Mouse (Mus musculus): Measurements from ENCODE around the gene Rag1. TPM values are rescaled to one million over a fixed set of nuclear protein-coding genes. Genes with fewer than 3 reads are reported as not detected.

Gene Rag1
- not detected for total RNA-seq (2021)
- long read RNA-seq, experiment 1 = 0 reads
- long read RNA-seq, experiment 2 = 0 reads

GRCm38 (mm10) chr2:101649114-101649671 lies at the start of gene Rag1, which contains the start of gene B230118H07Rik:
TSS of gene Rag1 (minus strand) at chr2:101649501.
TSS of gene B230118H07Rik (minus strand) at chr2:101649532.
- DNase-seq = no peak

GRCm38 (mm10) chr2:101695584-101695983 lies 46.3 kb upstream of the Rag1 start:
- DNase-seq = no peak

GRCm38 (mm10) chr2:101693577-101694215 lies 44.4 kb upstream of the Rag1 start:
- DNase-seq = peak in 1 of 2 experiments; percentile 23

GRCm38 (mm10) chr2:101693043-101693442 lies 43.7 kb upstream of the Rag1 start:
- DNase-seq = no peak

DNA sequence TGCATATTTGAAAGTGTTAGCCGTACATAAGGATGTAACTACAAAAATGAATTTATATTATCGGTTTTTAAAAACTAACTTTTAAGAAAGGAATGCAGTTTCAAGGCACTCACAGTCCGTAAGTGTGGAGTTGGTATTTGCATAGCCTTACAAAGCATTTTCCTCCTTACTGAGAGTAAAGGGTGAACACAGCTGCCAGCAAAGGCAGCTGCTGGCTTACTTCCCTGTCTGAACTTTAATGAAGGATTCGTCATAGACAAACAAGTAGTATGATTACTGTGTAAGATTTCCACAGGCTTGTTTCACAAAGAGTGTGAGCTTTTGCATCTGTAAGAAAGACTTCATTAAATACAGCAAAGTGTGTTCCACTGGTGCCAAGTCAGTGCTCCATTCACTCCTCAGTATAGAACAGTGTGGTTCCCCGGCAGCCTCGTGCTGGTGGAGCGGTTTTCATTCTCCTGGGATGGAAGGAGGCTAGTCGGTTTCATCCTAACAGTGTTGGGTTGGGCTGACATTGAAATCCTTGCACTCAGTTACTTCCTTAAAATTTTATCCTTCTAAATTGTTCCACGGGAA lies 41.0 kb upstream of the Rag1 start:
- DNase-seq = no peak

- no peak for DNase-seq
Measured at GRCm38 (mm10) chr2:101688011-101688410, 38.7 kb upstream of the Rag1 start.

DNA sequence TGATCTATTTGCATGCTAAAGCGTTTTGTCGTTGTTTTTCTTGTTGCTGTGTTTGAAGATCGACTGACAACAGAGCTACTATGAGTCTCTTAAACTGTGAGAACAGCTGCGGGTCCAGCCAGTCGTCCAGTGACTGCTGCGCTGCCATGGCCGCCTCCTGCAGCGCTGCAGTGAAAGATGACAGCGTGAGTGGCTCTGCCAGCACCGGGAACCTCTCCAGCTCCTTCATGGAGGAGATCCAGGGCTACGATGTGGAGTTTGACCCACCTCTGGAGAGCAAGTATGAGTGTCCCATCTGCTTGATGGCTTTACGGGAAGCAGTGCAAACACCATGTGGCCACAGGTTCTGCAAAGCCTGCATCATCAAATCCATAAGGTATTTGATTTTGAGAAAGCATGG lies 35.1 kb upstream of the Rag1 start:
- peak in 1 of 2 experiments; percentile 16 for DNase-seq

DNA sequence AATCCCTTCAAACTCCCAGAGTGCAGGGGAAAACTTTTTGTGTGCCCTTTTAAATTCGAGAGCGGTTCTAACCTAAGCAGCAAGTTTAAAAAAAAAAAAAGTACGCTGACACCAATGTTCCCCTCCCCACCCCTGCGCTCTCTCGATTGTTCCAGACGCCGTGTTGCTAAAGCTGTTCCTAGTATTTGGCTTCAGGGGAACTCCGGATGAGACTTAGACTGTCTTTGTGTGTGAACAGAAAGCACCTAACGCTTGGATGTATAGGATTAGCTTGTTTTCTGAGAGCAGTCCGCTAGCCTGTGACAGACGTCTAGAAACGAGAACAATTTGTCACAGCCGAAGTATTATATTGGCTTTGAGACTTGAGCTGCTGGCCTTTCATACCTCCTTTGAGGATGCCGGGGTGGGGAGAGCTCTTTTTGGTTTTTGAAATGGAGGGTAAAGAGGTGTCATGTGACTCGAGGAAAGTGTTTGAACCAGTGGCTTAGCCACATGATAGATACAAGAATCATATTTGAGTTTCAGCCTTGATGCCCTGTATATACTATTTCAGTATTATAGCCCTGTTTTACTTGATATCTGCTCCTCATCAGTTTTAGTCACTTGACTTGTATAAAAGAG lies 30.0 kb upstream of the Rag1 start:
- DNase-seq = peak in 1 of 2 experiments; percentile 35

DNA sequence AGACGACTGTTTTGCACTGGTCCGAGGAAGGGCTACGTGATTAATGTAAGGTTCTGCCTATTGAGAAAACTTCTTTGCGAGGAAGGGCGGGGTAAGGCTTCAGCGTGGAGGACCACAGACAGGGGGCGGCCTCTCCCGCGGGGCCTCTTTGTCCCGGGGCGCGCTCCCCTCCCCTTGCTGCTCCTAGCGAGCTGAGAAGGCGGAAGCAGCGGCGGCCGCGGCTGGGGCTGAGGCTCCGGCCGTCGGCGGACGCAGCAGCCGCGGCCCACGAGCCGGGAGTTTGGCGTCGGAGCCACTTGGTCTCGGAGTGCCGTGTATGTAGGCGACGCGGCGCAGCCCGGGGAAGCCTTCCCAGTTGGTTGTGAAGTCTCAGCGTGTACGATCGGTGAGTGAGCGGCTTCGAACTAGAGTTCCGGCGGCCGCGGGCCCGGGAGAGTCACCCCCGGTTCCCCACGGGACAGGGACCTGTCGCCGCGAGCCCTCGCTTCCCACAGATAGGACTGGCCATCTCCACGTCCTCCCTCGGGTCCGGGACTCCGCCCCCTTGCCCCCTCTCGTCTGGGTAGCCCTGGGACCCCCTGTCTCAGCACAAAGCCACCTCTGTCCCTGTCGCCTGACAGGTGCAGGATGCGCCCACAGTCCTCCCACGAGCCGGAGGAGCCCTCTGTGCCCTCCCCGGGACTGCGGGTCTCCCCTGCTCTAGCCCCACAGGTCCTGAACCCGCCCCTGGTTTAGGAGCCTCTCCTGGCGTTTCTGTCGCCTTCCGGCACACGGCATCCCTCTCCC lies 29.1 kb upstream of the Rag1 start, which contains the start of gene Traf6:
TSS of gene Traf6 (plus strand) at position 194 of the 786 bp plus-strand sequence.
- peak; percentile 93 to 96 for DNase-seq

DNA sequence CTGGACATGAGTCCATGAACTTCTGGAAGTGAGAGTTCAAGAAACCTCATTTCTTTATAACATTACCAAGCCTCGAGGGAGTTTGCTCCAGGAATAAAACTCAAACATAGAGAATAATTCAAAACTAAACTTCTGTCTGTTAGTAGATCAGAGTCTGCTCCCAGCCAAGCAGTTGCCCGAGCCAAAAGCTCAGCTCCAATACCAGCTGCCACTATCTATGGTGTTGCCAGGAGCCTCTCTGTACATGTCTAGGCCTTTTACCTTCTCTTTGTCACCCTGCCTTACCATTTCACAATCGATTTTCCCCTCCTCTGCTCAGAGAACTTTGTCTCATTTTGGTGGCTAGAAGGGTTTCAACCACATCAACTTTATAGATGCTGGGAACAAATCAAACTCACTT lies 24.2 kb upstream of the Rag1 start:
- no peak for DNase-seq

- no peak for DNase-seq
Measured at GRCm38 (mm10) chr2:101668751-101669150, 19.4 kb upstream of the Rag1 start.

DNA sequence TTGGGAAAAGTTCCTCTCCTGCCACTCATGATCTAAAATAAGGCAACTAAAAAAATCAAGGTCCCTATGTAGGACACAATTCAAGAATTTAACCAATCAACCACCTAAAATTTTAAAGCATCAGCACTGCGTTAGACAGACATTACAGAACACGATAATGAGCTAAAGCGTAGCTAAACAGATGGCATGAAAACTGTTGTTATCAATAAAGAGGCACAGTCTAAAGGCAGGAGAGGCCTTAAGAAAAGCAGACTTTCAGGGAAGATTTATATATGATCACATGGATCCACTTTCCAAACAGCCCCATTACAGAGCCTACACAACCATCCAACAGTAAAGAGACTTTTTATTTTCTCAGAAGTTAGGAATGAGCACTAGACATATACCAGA lies 16.4 kb upstream of the Rag1 start:
- DNase-seq = no peak

DNA sequence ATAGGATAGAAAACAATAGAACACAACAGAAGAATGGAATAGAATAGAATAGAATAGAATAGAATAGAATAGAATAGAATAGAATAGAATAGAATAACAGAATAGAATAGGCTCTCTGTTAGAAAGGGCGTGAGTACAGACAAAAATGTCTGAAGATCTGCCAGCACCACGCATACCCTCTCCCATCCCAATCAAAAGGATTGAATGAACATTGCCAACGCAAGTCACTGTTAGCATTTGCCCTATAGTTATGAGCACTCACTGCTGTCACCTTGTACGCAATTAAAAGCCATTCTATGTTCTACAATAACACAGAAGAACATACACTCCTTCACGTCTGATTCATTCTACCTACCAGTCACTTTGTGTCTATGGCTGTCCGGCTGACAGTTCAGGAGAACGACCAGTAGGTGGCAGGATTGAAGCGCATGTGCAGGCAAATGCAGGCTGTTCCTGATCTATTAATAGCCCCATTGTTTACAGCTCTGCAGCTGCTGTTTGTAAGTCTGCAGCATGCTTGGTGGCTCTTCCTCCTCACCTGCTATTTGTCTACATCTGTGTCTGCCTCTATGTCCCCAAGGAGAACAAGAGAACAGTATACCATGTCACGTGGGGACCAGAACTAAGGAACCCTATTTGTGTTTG lies 15.9 kb upstream of the Rag1 start:
- peak; percentile 74 to 79 for DNase-seq

- no peak for DNase-seq
Measured at GRCm38 (mm10) chr2:101660536-101660935, 11.2 kb upstream of the Rag1 start.

DNA sequence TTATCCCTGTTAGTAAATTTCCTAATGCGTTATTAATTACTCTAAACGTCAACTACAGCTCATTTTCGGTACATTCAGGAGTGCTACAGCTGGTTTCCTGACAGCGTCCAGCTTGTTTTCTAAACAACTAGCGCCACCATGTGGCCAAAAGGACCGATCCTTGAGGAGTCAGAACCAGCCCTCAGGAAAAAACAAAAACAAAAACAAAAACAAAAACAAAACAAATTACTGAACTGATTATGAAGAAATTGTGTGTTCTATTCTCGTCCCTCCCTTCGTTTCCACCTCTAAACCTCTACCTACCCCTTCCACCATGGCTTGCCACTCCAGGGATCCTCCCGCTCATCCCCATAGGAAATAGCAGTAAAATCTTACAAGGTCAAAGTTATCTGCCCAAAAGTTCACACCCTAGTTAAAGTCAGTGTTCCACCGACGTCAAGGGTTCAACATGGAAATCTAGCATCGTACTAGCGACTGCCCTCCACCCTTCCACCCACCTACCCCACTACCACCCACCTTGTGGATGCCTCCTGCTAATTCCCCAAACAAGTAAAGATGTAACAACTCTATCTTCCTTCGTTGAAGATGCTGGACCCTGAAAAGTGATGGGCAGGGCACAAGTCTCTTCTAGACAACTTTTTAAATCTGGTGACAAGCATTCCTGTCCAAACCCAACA lies 3.8 kb upstream of the Rag1 start:
- DNase-seq = peak; percentile 77 to 80

GRCm38 (mm10) chr2:101652204-101652920 lies 3.1 kb upstream of the Rag1 start:
- DNase-seq = no peak

DNA sequence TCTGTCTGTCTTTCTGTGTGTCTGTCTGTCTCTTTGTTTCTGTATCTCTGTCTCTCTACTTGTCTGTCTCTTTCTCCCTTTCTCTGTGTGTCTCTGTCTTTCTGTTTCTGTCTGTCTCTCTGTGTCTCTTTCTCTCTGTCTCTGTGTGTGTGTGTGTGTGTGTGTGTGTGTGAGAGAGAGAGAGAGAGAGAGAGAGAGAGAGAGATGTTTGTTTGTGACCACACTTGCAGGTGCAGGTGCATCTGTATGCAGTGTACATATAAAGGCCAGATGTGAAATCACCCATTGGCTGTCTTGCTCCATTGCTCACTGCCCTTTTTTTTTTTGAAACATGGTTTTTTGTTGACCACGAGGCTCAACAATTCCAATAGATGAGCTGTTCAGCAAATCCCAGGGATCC lies 1.1 kb upstream of the Rag1 start:
- DNase-seq = no peak

DNA sequence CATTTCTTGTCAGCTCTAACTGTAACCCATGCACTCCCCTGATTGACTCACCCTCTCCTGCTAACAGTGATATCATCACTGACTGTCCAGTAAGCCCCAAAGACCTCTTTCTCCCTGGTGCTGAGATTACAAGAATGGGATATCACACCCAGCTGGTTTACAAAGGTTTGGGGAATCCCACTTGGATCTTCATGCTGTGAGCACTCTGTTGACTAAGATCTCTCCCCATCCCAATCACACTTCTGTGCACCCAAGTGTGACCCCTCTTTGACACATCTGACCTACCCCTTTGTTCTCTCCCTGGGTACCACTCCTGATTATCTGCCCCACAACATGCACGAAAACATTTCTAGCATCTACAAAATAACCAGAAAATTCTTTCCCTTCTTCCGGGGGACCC lies 940 bp downstream of the Rag1 start:
- no peak for DNase-seq

DNA sequence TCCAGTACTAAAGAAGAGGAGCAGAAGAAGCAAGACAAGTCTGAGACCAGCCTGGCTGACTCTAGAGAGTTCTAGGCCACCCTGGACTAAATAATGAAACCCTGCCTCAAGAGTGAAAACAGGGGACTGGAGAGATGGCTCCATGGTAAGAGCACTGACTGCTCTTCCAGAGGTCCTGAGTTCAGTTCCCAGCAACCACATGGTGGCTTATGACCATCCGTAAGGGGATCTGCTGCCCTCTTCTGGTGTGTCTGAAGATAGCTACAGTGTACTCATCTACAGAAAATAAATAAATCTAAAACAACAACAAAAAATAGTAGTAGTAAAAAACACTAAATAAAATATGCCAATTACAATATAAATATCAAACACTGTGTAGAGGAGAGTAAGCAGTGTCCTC lies 3.5 kb downstream of the Rag1 start:
- DNase-seq = no peak

DNA sequence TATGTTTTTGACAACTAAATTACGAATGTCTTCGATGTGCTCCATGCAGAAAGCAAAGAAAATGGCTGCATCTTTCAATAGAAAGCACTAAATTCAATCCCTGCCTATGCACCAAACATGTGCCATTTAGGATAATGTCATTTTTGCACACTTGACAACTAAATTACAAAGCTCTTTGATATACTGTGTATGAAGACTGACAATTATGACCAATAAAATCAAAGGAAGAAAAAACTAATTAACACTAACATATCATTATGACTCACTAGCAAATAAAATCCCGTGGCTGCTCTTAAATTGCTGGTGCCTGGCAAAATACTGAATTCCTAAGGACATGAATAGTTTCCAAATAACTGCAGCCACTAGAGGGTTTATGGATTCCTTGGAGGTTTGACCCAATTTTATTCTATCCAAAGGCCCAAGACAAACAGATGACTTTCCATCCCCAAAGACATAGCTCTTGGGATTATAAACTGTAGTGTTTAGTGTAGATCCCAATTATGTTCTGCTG lies 9.4 kb downstream of the Rag1 start:
- no peak for DNase-seq

Data from adrenal gland, postnatal 36 days (tissue).